Mouse (Mus musculus): ENCODE measurements around the gene Enpep.

Enpep gene

DNA sequence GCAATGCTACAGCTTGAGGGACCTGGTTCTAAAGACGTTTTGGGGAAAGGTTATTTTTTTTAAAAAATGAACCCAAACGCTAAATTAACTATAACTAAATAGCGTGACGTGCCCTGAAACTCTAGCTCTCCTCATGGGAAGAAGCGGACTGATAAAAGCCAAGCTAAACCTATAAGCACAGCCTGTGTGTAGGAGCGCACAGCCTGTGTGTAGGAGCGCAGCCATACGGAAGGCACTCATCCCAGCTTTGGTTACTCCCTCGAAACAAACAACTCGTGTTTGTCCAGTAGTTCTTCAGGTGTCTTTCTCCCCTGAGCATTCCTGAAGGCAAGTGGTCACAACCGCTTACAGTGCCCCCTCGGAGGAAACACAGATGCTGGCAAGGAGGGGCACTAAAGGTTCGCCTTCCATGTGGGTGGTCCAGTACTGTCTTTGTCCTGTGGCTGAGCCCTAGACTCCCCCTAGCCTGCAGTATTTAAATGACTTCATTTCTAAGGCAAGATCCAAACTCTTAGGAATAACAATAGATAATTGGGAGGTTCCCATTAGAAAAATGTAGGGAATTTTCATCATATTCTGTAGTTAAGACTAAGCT, 93.8 kb downstream of the Enpep start:
- no peak for DNase-seq (ENCODE audit: low read depth)

- no peak for DNase-seq (ENCODE audit: low read depth)
These were observed 94.5 kb downstream of the Enpep start for GRCm38 (mm10) chr3:129238010-129238409.

GRCm38 (mm10) chr3:129227331-129227730, 105.2 kb downstream of the Enpep start:
- no peak for DNase-seq (ENCODE audit: low read depth)

- no peak for DNase-seq (ENCODE audit: low read depth)
These were observed 105.8 kb downstream of the Enpep start for GRCm38 (mm10) chr3:129226681-129227080.

DNA sequence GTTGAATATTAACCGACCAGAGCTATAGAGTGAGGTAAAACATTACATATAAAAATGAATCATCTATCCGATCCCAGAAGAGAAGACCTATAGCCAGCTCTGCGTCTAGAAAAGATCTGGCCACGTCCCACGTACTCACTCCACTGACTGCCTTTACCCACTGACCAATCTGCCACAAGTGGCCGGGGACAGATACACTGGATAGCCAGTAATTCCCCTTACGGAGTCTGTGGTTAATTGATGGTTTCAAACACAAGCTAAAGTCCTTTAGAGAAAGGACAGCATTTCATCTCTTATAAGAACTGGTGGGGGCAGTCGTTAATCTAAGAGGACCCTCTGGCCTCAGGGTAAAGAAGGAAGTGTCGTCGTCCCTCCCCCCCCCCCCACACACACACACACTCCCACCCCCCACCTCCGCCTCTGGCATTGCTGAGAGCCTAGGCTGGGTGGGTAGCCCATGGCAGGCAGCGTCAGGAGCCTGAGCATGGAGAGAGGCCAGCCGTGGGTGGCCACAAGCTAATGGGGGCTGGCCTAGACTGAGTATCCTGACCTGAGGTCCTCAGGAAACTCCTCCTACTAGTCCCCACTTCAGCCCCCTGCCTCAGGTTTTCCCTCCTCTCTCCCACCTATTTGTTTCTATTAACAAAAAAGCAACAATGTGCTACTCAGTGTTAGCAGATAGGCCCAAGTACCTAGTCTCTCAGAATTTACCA, 106.8 kb downstream of the Enpep start:
- no peak for DNase-seq (ENCODE audit: low read depth)

- DNase-seq (ENCODE audit: low read depth) = no peak
These were observed 107.5 kb downstream of the Enpep start for GRCm38 (mm10) chr3:129224806-129225576.

GRCm38 (mm10) chr3:129223964-129224805, 108.3 kb downstream of the Enpep start:
- peak; percentile 1 for DNase-seq (ENCODE audit: low read depth)

DNA sequence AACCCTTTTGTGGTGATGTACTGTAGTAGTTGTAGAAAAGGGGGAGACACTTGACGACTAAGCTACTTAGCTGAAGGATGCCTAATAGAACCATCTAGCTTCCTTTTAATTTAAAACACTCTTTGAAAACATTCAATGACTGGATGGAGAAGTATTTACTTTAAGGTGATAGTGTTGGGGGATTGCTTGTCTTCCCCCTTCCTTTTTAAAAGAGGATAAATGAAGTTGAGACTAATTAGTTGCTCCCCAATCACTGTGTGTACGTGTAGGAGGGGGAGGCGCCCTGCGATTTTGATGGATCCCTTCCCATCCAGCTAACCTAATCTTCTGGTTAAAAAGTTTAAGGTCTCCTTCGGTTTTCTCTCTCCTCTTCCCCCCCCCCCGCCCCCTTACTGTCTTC, 109.1 kb downstream of the Enpep start:
- no peak for DNase-seq (ENCODE audit: low read depth)

GRCm38 (mm10) chr3:129222448-129223290, 109.9 kb downstream of the Enpep start:
- no peak for DNase-seq (ENCODE audit: low read depth)

GRCm38 (mm10) chr3:129221380-129222260, 110.9 kb downstream of the Enpep start:
- no peak for DNase-seq (ENCODE audit: low read depth)

- no peak for DNase-seq (ENCODE audit: low read depth)
These were observed 111.7 kb downstream of the Enpep start for GRCm38 (mm10) chr3:129220681-129221379.

DNA sequence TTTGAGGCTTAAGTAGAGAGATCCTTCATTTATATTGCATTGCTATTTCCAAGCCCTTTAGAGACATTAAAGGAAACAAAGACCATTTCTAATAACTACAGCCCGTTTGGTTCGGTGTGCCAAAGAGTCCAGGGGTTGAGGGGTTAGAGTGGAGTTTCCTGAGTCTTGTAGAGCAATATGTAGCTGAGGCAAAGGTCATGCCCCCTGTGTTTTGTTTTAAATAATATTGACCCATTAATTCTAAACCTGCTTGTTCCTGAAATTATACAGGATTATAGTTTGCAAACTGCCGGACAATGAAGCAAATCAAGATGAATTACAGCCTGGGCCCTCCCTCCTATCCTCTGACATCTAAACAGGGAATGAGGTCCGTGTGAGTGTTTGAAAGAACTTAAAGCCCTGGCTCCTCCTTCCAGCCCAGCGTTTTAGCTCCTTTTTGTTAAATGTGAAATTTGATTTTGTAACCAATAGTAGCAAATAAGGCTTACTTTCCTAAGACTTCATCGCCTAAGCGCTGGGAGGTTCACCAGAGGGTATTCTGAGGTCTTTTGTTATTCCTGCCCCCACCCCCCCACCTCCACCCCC, 112.3 kb downstream of the Enpep start:
- no peak for DNase-seq (ENCODE audit: low read depth)

Measured in induced T-regulatory cell, adult 2 months (primary cell).